In genomic region chr10:24591136-24591535, GRCm38 (mm10) we compare ENCODE assay signal across 8 mouse cellular contexts. TPM values are rescaled to one million over a fixed set of nuclear protein-coding genes. Genes with fewer than 3 reads are reported as not detected.
A peak's percentile ranks its signal among the peaks of the same experiment; 100 is the strongest.
DNase-seq lines count a peak whose midpoint lies in the region; ATAC-seq and TF ChIP-seq lines count a peak whose summit lies in the region.

No protein-coding gene starts in this region.

- DNase-seq in 3T3-L1 (ENCODE audit: low read depth, low spot score), result peak; percentile 79
- peak; percentile 94 for DNase-seq in ZHBTc4 (ENCODE audit: low read depth, low spot score)
- DNase-seq in gastrocnemius, postnatal 10 days, result peak; percentile 89
- DNase-seq in kidney, postnatal 0 days (ENCODE audit: low spot score), result peak; percentile 92
- peak; percentile 74 for DNase-seq in liver, postnatal 0 days
- peak; percentile 56 for DNase-seq in ovary, adult 18-20 months (ENCODE audit: low spot score)
- peak; percentile 32 to 58 for DNase-seq in thymus, adult 18-20 months

- no peaks in the 10 kb centered on the region for H3K9me3 ChIP-seq in kidney, postnatal 0 days (replicated peaks; ENCODE audit: low read length)
- H3K9me3 ChIP-seq in liver, postnatal 0 days (ENCODE audit: low read length), result no peaks in the 10 kb centered on the region

- no peak overlapping the region for H3K27ac ChIP-seq in kidney, postnatal 0 days
- H3K27ac ChIP-seq in liver, postnatal 0 days (ENCODE audit: low read depth), result 0 out of 2 replicates have a peak overlapping the region, but pooled peaks have one; percentile 16

- H3K27me3 ChIP-seq in kidney, postnatal 0 days (ENCODE audit: insufficient read depth, low read length), result no peaks in the 10 kb centered on the region
- H3K27me3 ChIP-seq in liver, postnatal 0 days (ENCODE audit: insufficient read depth, low read length), result peaks cover 17% of the 10 kb centered on the region

- H3K9ac ChIP-seq in kidney, postnatal 0 days (ENCODE audit: low read depth, low read length), result no peak overlapping the region
- no peak overlapping the region for H3K9ac ChIP-seq in liver, postnatal 0 days (replicated peaks)

- 0 out of 2 replicates have a peak, but pooled peaks cover 12% of the 10 kb centered on the region for H3K4me1 ChIP-seq in kidney, postnatal 0 days (replicated peaks; ENCODE audit: insufficient read depth, low read length)
- no peaks in the 10 kb centered on the region for H3K4me1 ChIP-seq in liver, postnatal 0 days (ENCODE audit: insufficient read depth)

- peak; percentile 98 for TF ChIP-seq CTCF in kidney, postnatal 0 days (IDR thresholded peaks at IDR 0.05; ENCODE audit: low read depth)
- TF ChIP-seq CTCF in liver, postnatal 0 days (IDR thresholded peaks at IDR 0.05; ENCODE audit: low read depth), result peak; percentile 89

- ATAC-seq in common myeloid progenitor, adult 5-6 weeks (replicated peaks; ENCODE audit: low read depth, poor library complexity, severe bottlenecking), result peak; percentile 71
- no peak for ATAC-seq in kidney, postnatal 0 days (replicated peaks; ENCODE audit: low FRiP score, low read depth)
- 0 out of 2 replicates have a peak, but pooled peaks have one; percentile 40 for ATAC-seq in liver, postnatal 0 days

- TF ChIP-seq EP300 in liver, postnatal 0 days (IDR thresholded peaks at IDR 0.05; ENCODE audit: low read depth), result no peak

- 26% methylated on average over 4 of the region's 4 CpGs for WGBS in kidney, postnatal 0 days
- WGBS in liver, postnatal 0 days (ENCODE audit: insufficient replicate concordance), result 23% methylated on average over 4 of the region's 4 CpGs

- no peak overlapping the region for H3K4me2 ChIP-seq in kidney, postnatal 0 days (ENCODE audit: low read length)
- H3K4me2 ChIP-seq in liver, postnatal 0 days (ENCODE audit: low read depth, low read length), result no peak overlapping the region

- no peak overlapping the region for H3K4me3 ChIP-seq in kidney, postnatal 0 days (replicated peaks; ENCODE audit: low read depth, low read length)
- no peak overlapping the region for H3K4me3 ChIP-seq in liver, postnatal 0 days (ENCODE audit: low read depth, low read length)

- H3K36me3 ChIP-seq in kidney, postnatal 0 days (ENCODE audit: insufficient read depth, low read length), result no peaks in the 10 kb centered on the region
- H3K36me3 ChIP-seq in liver, postnatal 0 days (replicated peaks; ENCODE audit: insufficient read depth, low read length), result no peaks in the 10 kb centered on the region

RNA-seq across cellular contexts. Expression of gene Ccn2, which starts 4.1 kb away (rescaled TPM):
- total RNA-seq in common myeloid progenitor, adult 5-6 weeks (2017), result not detected in 2 replicates
- total RNA-seq in gastrocnemius, postnatal 10 days (2021), result 10 to 100 TPM; 34.5 to 64.3 TPM
- 14.3 and 18.4 TPM in 2 replicates for polyA plus RNA-seq in kidney, postnatal 0 days (2015; fragmentation: Nextera tagmentation; extraction: Ambion mirVana)
- polyA plus RNA-seq in liver, postnatal 0 days (2015; fragmentation: Nextera tagmentation; extraction: Ambion mirVana), result 0.58 and 1.3 TPM in 2 replicates

Comparison
In these comparisons a context has a peak if more than half of its experiments do, and no peak if none do; other contexts are left out.
1. RNA of gene Ccn2, which starts 4.1 kb away (total RNA-seq): 34.5 to 64.3 TPM in gastrocnemius, postnatal 10 days; not detected in common myeloid progenitor, adult 5-6 weeks; every median in the first group is over 10 times any median in the second.
2. Peak in every context shown above with its lines, with median percentiles within 50 percentile points of each other: DNase-seq.